Mouse (Mus musculus) cortical plate, adult 2 months (tissue): Measurements from ENCODE around the gene Ndufs7. TPM values are rescaled to one million over a fixed set of nuclear protein-coding genes. Genes with fewer than 3 reads are reported as not detected.
A peak's percentile ranks its signal among the peaks of the same experiment; 100 is the strongest.
"Not testable (repeated sequence)": the region's sequence is repeated elsewhere in the genome, so short reads cannot be mapped to it uniquely, and the experiment has no call there.

Experiments
- H3K27ac ChIP-seq: fragments of 200-500 bp; 2 replicates; pipeline ENCODE4 v1.5.1; 2012; ENCODE audit warnings: low read length, control low read depth, inconsistent platforms; ENCODE audit not compliant: insufficient read depth
- H3K4me1 ChIP-seq: fragments of 200-500 bp; 2 replicates; pipeline ENCODE4 v1.6.1; 2011; ENCODE audit warnings: low read length; ENCODE audit not compliant: control insufficient read depth, insufficient read depth
- H3K4me3 ChIP-seq: fragments of 200-500 bp; 2 replicates; pipeline ENCODE4 v1.5.1; 2011; ENCODE audit warnings: mild to moderate bottlenecking, low read length, control low read depth; ENCODE audit not compliant: insufficient read depth
- CTCF ChIP-seq: fragments of 200-500 bp; IDR thresholded peaks from 2 replicates; pipeline ENCODE4 v1.5.1; 2011; ENCODE audit warnings: mild to moderate bottlenecking, control low read depth, low read length; ENCODE audit not compliant: insufficient read depth; ENCODE audit errors: extremely low read depth
- POLR2A ChIP-seq: fragments of 200-500 bp; IDR thresholded peaks from 2 replicates; pipeline ENCODE4 v1.6.1; 2011; ENCODE audit warnings: mild to moderate bottlenecking, low read length, control low read depth; ENCODE audit not compliant: insufficient read depth; ENCODE audit errors: extremely low read depth
- polyA plus RNA-seq: library from polyadenylated mRNA; depleted of rRNA; stranded (reverse); fragments of >200 nt; gene quantifications from 2 replicates; pipeline ENCODE4 v1.2.3, GENCODE M21; 2012

The Ndufs7 gene
- polyA plus RNA-seq, 1 experiment: 424 TPM

DNA sequence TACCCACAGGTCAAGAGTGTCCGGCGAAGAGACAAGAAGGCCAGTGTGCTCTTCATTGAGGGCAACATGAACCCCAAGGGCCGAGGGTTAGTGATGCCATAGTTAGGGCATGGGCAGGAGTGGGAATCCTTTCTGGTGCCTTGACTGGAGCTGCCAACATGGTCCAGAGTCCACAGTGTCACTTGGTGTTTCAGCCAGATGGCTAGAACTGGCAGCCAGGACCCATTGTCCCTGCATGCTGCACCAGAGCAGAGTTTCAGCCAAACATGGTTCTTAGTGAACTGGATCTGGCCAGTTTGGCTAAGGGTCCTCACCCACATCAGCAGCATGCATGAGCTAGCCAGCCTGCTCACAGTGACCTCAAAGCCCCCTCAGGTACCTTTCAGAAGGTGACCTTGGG, 10.6 kb upstream of the Ndufs7 start:
- Histone ChIP-seq H3K4me3 (no peak overlapping the region), H3K4me1 (no peaks in the 10 kb centered on the region), H3K27ac (no peak overlapping the region)
- TF ChIP-seq CTCF (no peak), POLR2A (no peak)

DNA sequence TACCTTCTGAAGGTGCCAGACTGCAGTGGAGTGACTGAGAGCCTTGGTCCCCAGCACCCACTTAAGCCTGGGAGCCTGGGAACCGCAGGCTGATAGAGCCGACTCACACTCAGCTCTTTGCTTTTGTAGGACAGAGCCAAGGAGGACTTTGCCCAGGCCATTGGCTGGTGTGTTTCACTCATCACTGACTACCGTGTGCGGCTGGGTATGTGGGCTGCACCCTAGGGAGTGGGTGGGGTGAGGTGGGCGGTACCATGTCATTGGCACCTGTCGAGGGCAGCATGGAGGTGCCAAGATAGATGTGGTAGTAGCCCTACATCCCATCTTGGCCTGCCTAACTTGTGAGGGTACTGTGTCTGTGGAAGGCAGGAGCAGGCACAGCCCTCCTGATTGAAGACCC, 9.1 kb upstream of the Ndufs7 start:
- TF ChIP-seq CTCF (no peak), POLR2A (no peak)
- H3K4me3 ChIP-seq: no peak overlapping the region
- H3K4me1 ChIP-seq: no peaks in the 10 kb centered on the region
- no peak overlapping the region for H3K27ac ChIP-seq

GRCm38 (mm10) chr10:80242088-80242487, 6.8 kb upstream of the Ndufs7 start:
- TF ChIP-seq POLR2A (no peak), CTCF (no peak)
- Histone ChIP-seq H3K4me1 (no peaks in the 10 kb centered on the region), H3K27ac (no peak overlapping the region), H3K4me3 (no peak overlapping the region)

- no peak for TF ChIP-seq CTCF
- TF ChIP-seq POLR2A: no peak
- Histone ChIP-seq H3K27ac (no peak overlapping the region), H3K4me3 (no peak overlapping the region), H3K4me1 (no peaks in the 10 kb centered on the region)
Measured at GRCm38 (mm10) chr10:80242607-80243006, 6.3 kb upstream of the Ndufs7 start.

DNA sequence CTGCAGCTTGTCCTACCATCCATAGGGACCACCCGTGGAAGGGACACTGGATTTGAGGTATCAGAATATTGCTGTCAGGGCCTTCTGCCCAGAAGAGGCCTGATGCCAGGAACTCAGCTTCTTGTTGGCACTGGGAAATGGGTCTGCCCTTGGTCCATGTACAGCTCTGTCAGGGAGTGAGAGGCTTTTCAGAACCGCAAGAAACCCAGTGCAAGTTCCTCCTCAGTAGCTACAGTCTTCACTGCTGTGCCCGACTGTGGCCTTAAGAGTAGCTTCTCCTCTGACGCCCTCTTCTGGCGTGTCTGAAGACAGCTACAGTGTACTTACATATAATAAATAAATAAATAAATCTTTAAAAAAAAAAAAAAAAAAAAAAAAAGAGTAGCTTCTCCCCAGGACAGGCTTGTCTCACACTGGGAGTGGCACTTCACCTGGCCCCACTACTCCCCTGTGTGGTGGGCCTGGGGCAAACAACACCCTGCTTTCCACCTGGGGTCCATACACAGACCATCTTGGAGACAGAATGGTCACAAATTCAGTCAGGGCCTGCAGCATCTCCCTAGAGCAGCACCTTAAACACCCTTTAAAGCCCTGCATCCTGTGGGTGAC, 4.0 kb upstream of the Ndufs7 start:
- TF ChIP-seq CTCF (peak; percentile 45), POLR2A (no peak)
- H3K4me1 ChIP-seq: no peaks in the 10 kb centered on the region; the same call in 1 of the 2 replicates
- no peak overlapping the region for H3K27ac ChIP-seq
- H3K4me3 ChIP-seq: no peak overlapping the region

DNA sequence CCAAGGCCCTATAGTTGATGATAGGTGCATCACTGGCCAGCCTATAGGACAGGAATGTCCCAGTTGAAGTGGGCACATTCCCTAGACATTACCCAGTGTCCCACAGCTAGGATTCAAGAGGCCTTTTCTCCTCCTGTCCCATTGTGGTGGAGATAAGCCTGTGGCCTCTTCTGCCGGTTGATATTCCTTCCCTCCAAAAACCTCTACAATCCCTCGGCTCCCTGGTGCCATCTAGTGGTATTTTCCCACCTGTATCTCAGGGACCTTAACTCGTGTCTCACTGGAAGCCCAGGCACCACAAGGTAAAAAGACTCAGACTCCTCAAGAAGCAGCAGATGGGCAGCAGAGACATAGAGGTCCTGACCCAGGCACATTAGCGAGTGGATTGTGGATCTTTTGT, 3.3 kb upstream of the Ndufs7 start:
- no peak overlapping the region for H3K27ac ChIP-seq
- H3K4me1 ChIP-seq: peaks cover 5% of the 10 kb centered on the region
- TF ChIP-seq CTCF: peak; percentile 87
- no peak for TF ChIP-seq POLR2A
- H3K4me3 ChIP-seq: no peak overlapping the region

GRCm38 (mm10) chr10:80247849-80248248, 1.1 kb upstream of the Ndufs7 start:
- Histone ChIP-seq H3K4me1 (peaks cover 5% of the 10 kb centered on the region), H3K4me3 (no peak overlapping the region), H3K27ac (no peak overlapping the region)
- TF ChIP-seq CTCF: peak; percentile 44
- TF ChIP-seq POLR2A: no peak

GRCm38 (mm10) chr10:80248437-80248836, 484 bp upstream of the Ndufs7 start:
- H3K4me3 ChIP-seq, H3K4me1 ChIP-seq, H3K27ac ChIP-seq: not testable (repeated sequence)

DNA sequence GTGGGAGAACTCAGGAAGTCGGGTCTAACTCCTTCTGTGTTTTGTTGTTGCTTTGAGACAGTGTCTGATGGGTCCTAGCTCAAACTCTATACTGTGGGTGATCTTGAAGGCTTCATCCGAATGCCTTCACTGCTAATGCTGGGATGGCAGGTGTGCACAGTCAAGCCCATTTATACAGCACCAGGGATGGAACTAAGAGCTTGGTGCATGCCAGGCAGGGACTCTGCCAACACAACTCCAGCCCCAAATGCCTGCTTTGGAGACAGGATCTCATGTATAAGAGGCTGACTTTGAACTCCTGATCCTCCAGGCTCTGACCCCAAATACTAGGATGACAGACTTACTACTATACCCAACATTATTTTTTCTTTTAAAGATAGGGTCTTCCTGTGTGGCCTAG, 1.1 kb downstream of the Ndufs7 start:
- Histone ChIP-seq H3K27ac (no peak overlapping the region), H3K4me3 (peak overlapping the region; percentile 66), H3K4me1 (peaks cover 5% of the 10 kb centered on the region)
- TF ChIP-seq CTCF: no peak
- TF ChIP-seq POLR2A: no peak

DNA sequence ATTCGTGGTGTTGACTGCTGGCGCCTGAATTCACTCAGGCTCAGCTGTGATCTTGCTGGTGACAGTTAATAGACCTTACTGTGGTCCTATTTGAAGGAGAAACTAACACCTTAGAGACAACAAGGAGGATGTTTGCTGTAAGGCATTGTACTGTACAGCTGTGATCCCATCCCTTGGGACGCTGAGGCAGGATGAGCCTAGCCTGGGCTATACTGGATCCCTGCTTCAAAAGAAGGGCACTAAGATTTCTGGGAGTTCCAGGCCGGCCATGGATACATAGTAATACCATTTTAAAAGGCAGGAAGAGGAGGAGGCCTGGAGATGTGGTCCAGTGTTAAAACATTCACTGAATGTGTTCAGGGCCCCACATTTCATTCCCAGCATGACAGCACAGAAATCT, 1.7 kb downstream of the Ndufs7 start:
- no peak overlapping the region for H3K27ac ChIP-seq
- TF ChIP-seq POLR2A (no peak), CTCF (no peak)
- H3K4me3 ChIP-seq: peak overlapping the region; percentile 66; the same call in 1 of the 2 replicates
- H3K4me1 ChIP-seq: peaks cover 5% of the 10 kb centered on the region

- H3K4me3 ChIP-seq: no peak overlapping the region
- H3K4me1 ChIP-seq: peaks cover 5% of the 10 kb centered on the region
- TF ChIP-seq CTCF: no peak
- TF ChIP-seq POLR2A: no peak
- no peak overlapping the region for H3K27ac ChIP-seq
Measured at GRCm38 (mm10) chr10:80252011-80252410, 3.1 kb downstream of the Ndufs7 start.
